Mouse (Mus musculus): Measurements from ENCODE around the gene Ppm1m. TPM values are rescaled to one million over a fixed set of nuclear protein-coding genes. Genes with fewer than 3 reads are reported as not detected.

Ppm1m gene
- 16.2 and 27.7 TPM in 2 replicates for total RNA-seq (2014; rRNA removed)
- 18.5 and 21.3 TPM in 2 replicates for polyA plus RNA-seq (2015; fragmentation: Nextera tagmentation; extraction: Ambion mirVana)

DNA sequence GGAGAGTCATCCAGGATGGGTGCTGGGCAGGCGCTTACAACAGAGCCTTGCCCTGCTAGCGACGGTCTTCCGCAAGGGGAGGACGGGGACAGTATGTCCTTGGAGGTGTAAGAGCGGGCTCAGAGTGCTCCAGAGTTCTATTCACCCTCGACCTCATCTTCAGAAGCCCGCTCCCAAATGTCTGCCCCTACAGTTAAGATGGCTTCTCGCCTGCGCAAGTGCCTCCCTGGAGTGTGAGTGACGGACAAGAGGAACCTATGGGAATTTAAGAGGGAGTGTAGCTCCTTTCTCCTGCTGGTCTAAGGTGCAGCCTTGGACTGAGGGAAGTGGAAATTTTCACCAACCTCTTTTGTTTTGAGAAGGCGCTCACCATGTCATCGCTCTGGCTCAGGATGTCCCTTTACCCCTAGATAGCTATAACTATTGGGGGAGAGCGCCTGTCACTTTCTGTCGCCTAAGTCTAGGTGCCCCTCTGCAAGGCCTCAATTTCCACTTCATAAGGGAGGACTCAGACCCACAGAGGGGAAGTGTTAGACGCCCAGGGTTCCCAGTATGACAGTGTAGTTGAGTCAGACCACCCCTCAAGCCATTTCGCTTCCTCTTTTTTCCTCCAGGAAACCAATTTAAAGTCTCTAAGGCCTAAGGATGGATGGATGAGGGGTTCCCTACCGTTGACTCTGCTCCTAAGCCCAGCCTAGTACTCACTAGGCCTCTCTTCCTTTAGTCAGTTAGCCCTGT is at the start of gene Ppm1m:
Gene Ppm1m (minus strand): TSS at position 212 of the 738 bp plus-strand sequence.
- 50% methylated on average over 18 of the region's 18 CpGs for WGBS
- Histone ChIP-seq H3K4me1 (ENCODE audit: insufficient read depth, low read length) (peaks cover 9% of the 10 kb centered on the region; the same call in 1 of the 2 replicates), H3K4me3 (ENCODE audit: low read depth, low read length) (peak within 1 kb of the TSS; percentile 54), H3K9ac (replicated peaks; ENCODE audit: low read length, poor library complexity, severe bottlenecking) (peak within 1 kb of the TSS; percentile 57), H3K27ac (ENCODE audit: low read depth, low read length) (0 out of 2 replicates have a peak within 1 kb of the TSS, but pooled peaks have one; percentile 32), H3K27me3 (ENCODE audit: insufficient read depth, low read length) (no peaks in the 10 kb centered on the region), H3K36me3 (ENCODE audit: insufficient read depth, low read length) (no peaks in the 10 kb centered on the region), H3K4me2 (ENCODE audit: low read depth, low read length, poor library complexity, severe bottlenecking) (peak within 1 kb of the TSS; percentile 74), H3K9me3 (ENCODE audit: low read length) (no peaks in the 10 kb centered on the region)
- ATAC-seq (ENCODE audit: low FRiP score), result no peak
- TF ChIP-seq CTCF (IDR thresholded peaks at IDR 0.05), result no peak
- DNase-seq (ENCODE audit: low spot score), result no peak

DNA sequence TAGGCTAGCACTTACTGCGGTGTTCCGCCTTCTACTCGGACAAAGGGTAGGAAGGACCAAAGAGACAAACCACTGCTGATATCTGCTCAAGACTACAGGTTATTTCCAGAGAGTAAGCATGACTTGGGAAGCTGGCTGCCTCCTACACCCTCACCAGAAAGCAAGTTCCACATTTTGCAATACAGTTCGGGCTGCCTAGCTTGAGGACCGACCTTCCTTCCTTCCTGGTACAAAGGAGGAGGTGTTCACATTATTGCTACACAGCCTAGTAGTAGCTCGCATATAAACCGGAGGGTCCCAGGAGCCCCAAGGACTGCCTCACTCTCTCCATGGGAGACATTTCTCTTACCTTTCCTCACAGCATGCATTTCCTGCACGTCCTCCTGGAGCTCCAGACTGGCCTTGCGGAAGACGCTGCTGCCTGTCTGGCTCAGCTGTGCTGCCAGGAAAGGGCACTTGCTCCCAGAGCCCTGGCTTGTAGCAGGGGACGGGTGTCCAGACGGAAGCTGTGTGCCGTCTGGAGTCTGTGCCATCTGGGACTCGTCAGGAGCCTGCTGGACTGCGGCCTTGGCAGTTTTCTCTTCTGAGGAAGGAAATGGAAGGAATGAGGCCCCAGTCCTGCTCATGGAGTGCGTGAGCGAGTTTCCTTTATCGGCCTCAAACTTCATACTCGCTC is 43.4 kb upstream of the Ppm1m start:
- Histone ChIP-seq H3K27me3 (ENCODE audit: insufficient read depth, low read length) (no peaks in the 10 kb centered on the region), H3K4me1 (ENCODE audit: insufficient read depth, low read length) (peaks cover 9% of the 10 kb centered on the region), H3K9me3 (ENCODE audit: low read length) (no peaks in the 10 kb centered on the region), H3K9ac (replicated peaks; ENCODE audit: low read length, poor library complexity, severe bottlenecking) (no peak overlapping the region), H3K27ac (ENCODE audit: low read depth, low read length) (no peak overlapping the region), H3K36me3 (ENCODE audit: insufficient read depth, low read length) (peaks cover 41% of the 10 kb centered on the region), H3K4me3 (ENCODE audit: low read depth, low read length) (no peak overlapping the region), H3K4me2 (ENCODE audit: low read depth, low read length, poor library complexity, severe bottlenecking) (no peak overlapping the region)
- DNase-seq (ENCODE audit: low spot score) (no peak), ATAC-seq (ENCODE audit: low FRiP score) (no peak)
- 85% methylated on average over 19 of the region's 19 CpGs for WGBS
- no peak for TF ChIP-seq CTCF (IDR thresholded peaks at IDR 0.05)

DNA sequence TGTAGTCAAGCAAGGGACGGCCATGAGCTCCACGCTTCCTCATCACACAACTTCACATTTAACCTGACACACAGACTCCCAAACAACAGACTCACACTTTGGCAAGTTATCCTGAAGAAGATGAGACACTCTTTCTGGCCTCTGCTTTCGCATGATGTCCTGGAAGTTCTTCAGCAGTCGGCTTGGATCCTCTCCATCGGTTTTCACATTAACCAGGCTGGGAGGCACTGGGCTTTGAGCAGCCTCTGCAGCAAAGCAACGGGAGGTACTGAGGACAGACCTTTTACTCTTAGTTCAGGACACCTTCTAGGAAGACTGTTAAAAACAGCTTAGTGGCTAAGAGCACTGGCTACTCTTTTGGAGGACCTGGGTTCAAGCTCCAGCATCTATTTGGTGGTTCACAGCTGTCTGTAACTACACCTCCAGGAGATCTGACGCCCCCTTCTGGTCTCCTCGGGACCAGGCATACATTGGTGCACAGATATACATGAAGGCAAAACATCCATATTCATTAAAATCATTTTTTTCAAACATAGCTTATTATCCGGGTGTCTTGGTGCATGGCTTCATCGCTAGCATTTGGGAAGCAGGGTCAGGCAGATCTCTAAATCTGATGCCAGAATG is 42.1 kb upstream of the Ppm1m start:
- no peak overlapping the region for H3K27ac ChIP-seq (ENCODE audit: low read depth, low read length)
- H3K9ac ChIP-seq (replicated peaks; ENCODE audit: low read length, poor library complexity, severe bottlenecking), result no peak overlapping the region
- ATAC-seq (ENCODE audit: low FRiP score) (no peak), DNase-seq (ENCODE audit: low spot score) (no peak)
- H3K4me1 ChIP-seq (ENCODE audit: insufficient read depth, low read length), result peaks cover 6% of the 10 kb centered on the region
- H3K4me2 ChIP-seq (ENCODE audit: low read depth, low read length, poor library complexity, severe bottlenecking), result no peak overlapping the region
- H3K4me3 ChIP-seq (ENCODE audit: low read depth, low read length), result no peak overlapping the region
- H3K36me3 ChIP-seq (ENCODE audit: insufficient read depth, low read length), result peaks cover 53% of the 10 kb centered on the region
- TF ChIP-seq CTCF (IDR thresholded peaks at IDR 0.05), result no peak; the same call in 1 of the 2 replicates
- H3K27me3 ChIP-seq (ENCODE audit: insufficient read depth, low read length), result no peaks in the 10 kb centered on the region
- WGBS, result 91% methylated on average over 10 of the region's 10 CpGs
- H3K9me3 ChIP-seq (ENCODE audit: low read length), result no peaks in the 10 kb centered on the region

DNA sequence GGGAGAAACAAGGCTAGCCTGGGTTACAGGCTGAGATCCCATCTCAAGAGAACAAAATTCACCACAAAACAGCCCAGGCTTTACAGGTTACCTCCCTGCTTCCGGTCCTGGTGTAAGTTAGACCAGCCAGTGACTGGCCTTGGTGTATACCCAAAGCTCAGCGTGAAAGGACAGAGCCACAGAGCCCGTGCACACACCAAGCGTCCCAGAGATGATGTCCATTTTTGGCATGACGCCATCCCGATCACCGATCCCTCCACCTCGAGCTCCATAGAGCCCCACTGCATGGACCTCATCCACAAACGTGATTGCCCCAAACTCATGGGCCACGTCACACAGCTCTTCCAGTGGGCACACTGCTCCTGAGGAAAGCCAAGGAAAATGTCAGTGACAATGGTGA is 38.3 kb upstream of the Ppm1m start:
- no peak for ATAC-seq (ENCODE audit: low FRiP score)
- H3K36me3 ChIP-seq (ENCODE audit: insufficient read depth, low read length), result peaks cover 80% of the 10 kb centered on the region

DNA sequence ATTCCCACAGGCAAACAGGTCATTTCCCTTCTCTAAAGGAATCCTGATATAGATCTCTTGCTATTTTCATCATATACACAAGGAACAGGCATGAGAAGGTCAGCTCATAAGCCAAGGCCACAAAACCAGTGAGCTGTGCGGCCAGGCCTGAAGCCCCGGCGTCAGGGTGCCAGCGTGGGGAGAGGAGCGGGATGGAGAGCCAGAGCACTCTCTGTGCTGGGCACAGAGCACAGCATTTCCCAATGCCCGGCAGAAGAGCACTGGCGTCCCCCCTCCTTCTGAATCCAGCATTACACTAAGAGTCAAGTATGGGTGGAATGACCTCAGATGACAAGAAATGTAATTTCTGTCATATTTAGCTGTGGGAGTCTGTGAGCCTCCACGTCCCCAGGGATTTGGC is 37.9 kb upstream of the Ppm1m start:
- no peak overlapping the region for H3K4me3 ChIP-seq (ENCODE audit: low read depth, low read length)
- ATAC-seq (ENCODE audit: low FRiP score) (no peak), DNase-seq (ENCODE audit: low spot score) (no peak)
- H3K27me3 ChIP-seq (ENCODE audit: insufficient read depth, low read length), result no peaks in the 10 kb centered on the region
- WGBS, result 85% methylated on average over 8 of the region's 8 CpGs
- peaks cover 79% of the 10 kb centered on the region for H3K36me3 ChIP-seq (ENCODE audit: insufficient read depth, low read length)
- no peak overlapping the region for H3K4me2 ChIP-seq (ENCODE audit: low read depth, low read length, poor library complexity, severe bottlenecking)
- TF ChIP-seq CTCF (IDR thresholded peaks at IDR 0.05), result no peak
- no peaks in the 10 kb centered on the region for H3K4me1 ChIP-seq (ENCODE audit: insufficient read depth, low read length)
- H3K27ac ChIP-seq (ENCODE audit: low read depth, low read length), result no peak overlapping the region
- no peaks in the 10 kb centered on the region for H3K9me3 ChIP-seq (ENCODE audit: low read length)
- no peak overlapping the region for H3K9ac ChIP-seq (replicated peaks; ENCODE audit: low read length, poor library complexity, severe bottlenecking)

More for the DNA sequence above, 38.3 kb upstream of the Ppm1m start:
- 96% methylated on average over 10 of the region's 10 CpGs for WGBS
- H3K4me3 ChIP-seq (ENCODE audit: low read depth, low read length), result no peak overlapping the region
- TF ChIP-seq CTCF (IDR thresholded peaks at IDR 0.05), result no peak
- H3K27me3 ChIP-seq (ENCODE audit: insufficient read depth, low read length), result no peaks in the 10 kb centered on the region
- no peak overlapping the region for H3K4me2 ChIP-seq (ENCODE audit: low read depth, low read length, poor library complexity, severe bottlenecking)
- H3K4me1 ChIP-seq (ENCODE audit: insufficient read depth, low read length), result no peaks in the 10 kb centered on the region
- H3K9ac ChIP-seq (replicated peaks; ENCODE audit: low read length, poor library complexity, severe bottlenecking), result no peak overlapping the region
- no peak for DNase-seq (ENCODE audit: low spot score)
- H3K9me3 ChIP-seq (ENCODE audit: low read length), result no peaks in the 10 kb centered on the region
- no peak overlapping the region for H3K27ac ChIP-seq (ENCODE audit: low read depth, low read length)
